19 mouse cellular contexts compared by ENCODE assay signal in genomic region chr1:160086651-160087050, GRCm38 (mm10).
"Had no signal": no experiment of that assay in that cellular context is flagged by ENCODE, and none has a peak within 500 bp of the region (broad histone marks: within the 10 kb centered on the region; RNA-seq: fewer than 3 reads in every experiment).

No protein-coding gene starts in this region.

- DNase-seq: lung, adult 18-20 months; lung, embryonic 14.5 days; lung, postnatal 10 days; lung, postnatal 4 days; retina, postnatal 1 day; right cerebral cortex, adult 18-20 months; right cerebral cortex, postnatal 25 days; right cerebral cortex, postnatal 4 days; spleen, adult 18-20 months; thymus, adult 18-20 months; thymus, postnatal 25 days; thymus, postnatal 4 days had no signal

- H3K27ac ChIP-seq: liver, embryonic 12.5 days; liver, embryonic 14.5 days; midbrain, embryonic 10.5 days; midbrain, embryonic 12.5 days; midbrain, embryonic 15.5 days; neural tube, embryonic 12.5 days had no signal

- H3K27me3 ChIP-seq: liver, embryonic 12.5 days; midbrain, embryonic 12.5 days; midbrain, embryonic 15.5 days; neural tube, embryonic 12.5 days had no signal

- H3K4me2 ChIP-seq: liver, embryonic 12.5 days; lung, embryonic 14.5 days; midbrain, embryonic 12.5 days; midbrain, embryonic 15.5 days; neural tube, embryonic 12.5 days had no signal

- ATAC-seq: liver, embryonic 12.5 days; midbrain, embryonic 15.5 days had no signal

- H3K36me3 ChIP-seq: liver, embryonic 12.5 days; midbrain, embryonic 10.5 days; midbrain, embryonic 12.5 days; midbrain, embryonic 15.5 days; neural tube, embryonic 12.5 days had no signal

- H3K9me3 ChIP-seq: liver, embryonic 12.5 days; midbrain, embryonic 10.5 days; midbrain, embryonic 12.5 days; midbrain, embryonic 15.5 days; neural tube, embryonic 12.5 days had no signal

- H3K4me3 ChIP-seq: liver, embryonic 12.5 days; midbrain, embryonic 10.5 days; midbrain, embryonic 12.5 days; midbrain, embryonic 15.5 days; myocyte; neural tube, embryonic 12.5 days had no signal

- H3K4me1 ChIP-seq: liver, embryonic 12.5 days; midbrain, embryonic 10.5 days; midbrain, embryonic 12.5 days; midbrain, embryonic 15.5 days; neural tube, embryonic 12.5 days had no signal

- H3K9ac ChIP-seq: liver, embryonic 12.5 days; liver, embryonic 14.5 days; lung, embryonic 14.5 days; midbrain, embryonic 12.5 days; midbrain, embryonic 15.5 days; neural tube, embryonic 12.5 days had no signal
